Mouse (Mus musculus): ENCODE results near the gene Ypel2. TPM values are rescaled to one million over a fixed set of nuclear protein-coding genes. Genes with fewer than 3 reads are reported as not detected.

Ypel2 gene
- polyA plus RNA-seq, 1 experiment from 2014 or later: 10.6 TPM

DNA sequence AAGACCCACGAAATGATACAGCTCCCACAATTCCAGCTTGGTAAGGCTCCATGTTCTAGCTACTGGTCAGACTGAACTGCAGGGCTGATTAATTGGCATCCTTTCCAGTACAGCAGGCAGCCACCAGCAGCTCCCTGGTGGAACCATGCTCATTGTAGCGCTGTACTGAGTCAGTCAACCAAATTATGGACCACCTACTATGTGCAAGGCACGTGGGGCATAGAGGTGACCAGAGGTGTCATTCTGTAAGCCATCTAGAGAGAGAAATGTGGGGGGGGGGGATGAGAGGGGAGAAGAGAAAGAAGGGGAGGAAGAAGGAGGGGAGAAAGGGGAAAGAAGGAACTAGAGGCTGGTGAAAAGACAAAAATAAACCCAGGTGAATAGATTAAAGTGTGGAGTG lies 68.9 kb downstream of the Ypel2 start:
- H3K27ac ChIP-seq: no peak overlapping the region

GRCm38 (mm10) chr11:86923654-86924053 lies 69.9 kb downstream of the Ypel2 start:
- ATAC-seq (replicated peaks; ENCODE audit: low FRiP score, low read depth) (no peak), DNase-seq (ENCODE audit: low spot score) (no peak)
- WGBS: 53% methylated on average over 2 of the region's 2 CpGs
- TF ChIP-seq CTCF (IDR thresholded peaks at IDR 0.05; ENCODE audit: low read depth): no peak
- H3K9ac ChIP-seq (ENCODE audit: low read depth, low read length): no peak overlapping the region
- H3K27ac ChIP-seq: no peak overlapping the region
- no peak overlapping the region for H3K4me3 ChIP-seq (replicated peaks; ENCODE audit: low read depth, low read length)
- no peak overlapping the region for H3K4me2 ChIP-seq (ENCODE audit: low read length)
- no peaks in the 10 kb centered on the region for H3K4me1 ChIP-seq (replicated peaks; ENCODE audit: insufficient read depth, low read length)
- H3K27me3 ChIP-seq (ENCODE audit: insufficient read depth, low read length): no peaks in the 10 kb centered on the region
- H3K36me3 ChIP-seq (ENCODE audit: insufficient read depth, low read length): no peaks in the 10 kb centered on the region
- no peaks in the 10 kb centered on the region for H3K9me3 ChIP-seq (replicated peaks; ENCODE audit: low read length)

More for the DNA sequence above, 68.9 kb downstream of the Ypel2 start:
- Histone ChIP-seq H3K4me1 (replicated peaks; ENCODE audit: insufficient read depth, low read length) (no peaks in the 10 kb centered on the region), H3K4me3 (replicated peaks; ENCODE audit: low read depth, low read length) (no peak overlapping the region), H3K27me3 (ENCODE audit: insufficient read depth, low read length) (no peaks in the 10 kb centered on the region), H3K4me2 (ENCODE audit: low read length) (no peak overlapping the region), H3K36me3 (ENCODE audit: insufficient read depth, low read length) (no peaks in the 10 kb centered on the region), H3K9me3 (replicated peaks; ENCODE audit: low read length) (no peaks in the 10 kb centered on the region), H3K9ac (ENCODE audit: low read depth, low read length) (no peak overlapping the region)
- no peak for TF ChIP-seq CTCF (IDR thresholded peaks at IDR 0.05; ENCODE audit: low read depth)
- DNase-seq (ENCODE audit: low spot score) (no peak), ATAC-seq (replicated peaks; ENCODE audit: low FRiP score, low read depth) (no peak)
- 77% methylated on average over 3 of the region's 3 CpGs for WGBS

DNA sequence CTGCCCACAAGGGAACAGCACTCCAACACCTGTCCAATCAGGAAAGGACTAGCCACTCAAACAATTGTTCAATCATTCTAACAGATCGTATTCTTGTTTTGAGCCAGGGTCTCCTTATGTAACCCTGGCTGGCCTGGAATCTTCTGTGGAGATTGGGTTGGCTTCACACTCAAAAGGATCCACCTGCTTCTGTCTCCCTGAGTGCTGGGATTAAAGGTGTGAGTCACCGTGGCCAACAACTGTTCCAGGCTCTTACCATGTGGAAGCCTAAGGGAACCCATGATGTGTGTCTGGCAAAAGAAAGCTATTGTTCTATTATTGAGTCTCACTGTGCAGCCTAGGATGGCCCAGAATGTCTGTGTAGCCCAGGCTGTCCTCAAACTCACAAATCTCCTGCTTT lies 71.5 kb downstream of the Ypel2 start:
- no peak for ATAC-seq (replicated peaks; ENCODE audit: low FRiP score, low read depth)
- Histone ChIP-seq H3K4me3 (replicated peaks; ENCODE audit: low read depth, low read length) (no peak overlapping the region), H3K9me3 (replicated peaks; ENCODE audit: low read length) (no peaks in the 10 kb centered on the region), H3K4me2 (ENCODE audit: low read length) (no peak overlapping the region), H3K27me3 (ENCODE audit: insufficient read depth, low read length) (no peaks in the 10 kb centered on the region), H3K9ac (ENCODE audit: low read depth, low read length) (no peak overlapping the region), H3K27ac (no peak overlapping the region), H3K36me3 (ENCODE audit: insufficient read depth, low read length) (no peaks in the 10 kb centered on the region), H3K4me1 (replicated peaks; ENCODE audit: insufficient read depth, low read length) (no peaks in the 10 kb centered on the region)
- DNase-seq (ENCODE audit: low spot score): no peak
- WGBS: 83% methylated on average over 2 of the region's 2 CpGs
- no peak for TF ChIP-seq CTCF (IDR thresholded peaks at IDR 0.05; ENCODE audit: low read depth)

DNA sequence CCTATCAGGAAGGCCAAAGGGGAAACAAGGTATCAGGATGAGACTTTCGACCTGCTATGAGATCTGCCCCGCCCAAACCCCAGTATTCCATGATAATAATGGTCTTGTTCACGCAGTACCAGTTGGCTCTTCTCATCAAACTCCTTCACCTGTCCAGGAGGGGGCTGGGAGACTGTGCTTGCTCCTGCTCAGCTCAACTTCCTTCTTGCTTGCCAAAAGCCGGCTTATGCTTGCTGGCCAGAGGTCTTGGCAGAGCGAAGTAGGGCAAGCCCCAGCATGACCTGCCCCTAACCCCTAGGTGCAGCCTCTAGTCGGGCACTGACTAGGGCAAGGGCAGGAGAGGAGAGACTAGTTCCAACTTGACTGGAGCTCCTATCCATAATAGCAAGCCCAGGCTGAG lies 72.2 kb downstream of the Ypel2 start:
- Histone ChIP-seq H3K9ac (ENCODE audit: low read depth, low read length) (no peak overlapping the region), H3K4me2 (ENCODE audit: low read length) (no peak overlapping the region), H3K36me3 (ENCODE audit: insufficient read depth, low read length) (no peaks in the 10 kb centered on the region), H3K9me3 (replicated peaks; ENCODE audit: low read length) (no peaks in the 10 kb centered on the region), H3K27me3 (ENCODE audit: insufficient read depth, low read length) (no peaks in the 10 kb centered on the region), H3K4me1 (replicated peaks; ENCODE audit: insufficient read depth, low read length) (no peaks in the 10 kb centered on the region), H3K4me3 (replicated peaks; ENCODE audit: low read depth, low read length) (no peak overlapping the region), H3K27ac (no peak overlapping the region)
- WGBS: 82% methylated on average over 6 of the region's 6 CpGs
- ATAC-seq (replicated peaks; ENCODE audit: low FRiP score, low read depth) (no peak), DNase-seq (ENCODE audit: low spot score) (no peak)
- TF ChIP-seq CTCF (IDR thresholded peaks at IDR 0.05; ENCODE audit: low read depth): no peak

DNA sequence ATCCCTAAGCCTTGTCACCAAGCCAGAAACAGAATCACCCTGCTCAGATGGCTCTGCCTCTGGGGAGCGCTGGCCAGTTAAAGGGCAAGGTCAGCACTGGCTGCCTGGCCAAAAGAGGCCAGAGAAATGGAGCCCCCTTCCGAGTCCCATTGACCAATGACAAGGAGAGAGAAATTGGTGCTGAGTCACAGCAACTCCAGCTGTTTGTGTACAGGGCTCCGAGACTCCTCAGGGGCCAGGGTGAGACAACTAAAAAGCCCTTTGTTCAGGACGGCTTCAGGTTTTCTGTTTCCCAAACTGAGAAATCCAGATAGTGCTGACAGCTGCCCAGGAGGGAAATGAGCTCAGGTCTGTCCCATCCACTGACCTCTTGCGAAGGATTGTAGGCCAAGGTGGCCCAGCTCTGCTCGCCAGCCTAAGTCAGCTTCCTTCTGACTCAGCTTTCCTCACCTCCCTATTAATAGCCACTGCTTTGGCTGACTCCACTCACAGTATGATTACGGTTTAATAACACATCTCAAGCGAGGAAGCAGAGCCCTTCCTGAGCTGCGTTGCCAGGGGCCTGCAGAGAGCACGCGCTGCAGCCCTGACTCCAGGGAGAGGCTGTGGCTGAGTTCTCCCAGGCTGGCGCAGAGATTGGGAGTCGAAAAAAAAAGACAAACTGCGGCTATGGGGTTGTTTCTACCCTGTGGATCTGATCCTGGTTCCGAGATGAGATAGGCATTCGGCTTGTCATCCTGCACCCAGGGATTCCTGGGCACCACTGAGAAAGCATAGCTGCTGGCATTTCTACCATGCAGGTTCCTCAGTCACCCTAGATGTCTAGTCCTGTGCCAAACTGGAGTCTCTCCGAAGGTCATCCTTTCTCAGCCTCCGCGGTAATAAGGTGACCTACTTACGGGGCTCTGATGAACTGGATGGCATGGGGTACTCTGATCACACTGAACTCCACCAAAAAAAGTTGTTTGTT lies 73.1 kb downstream of the Ypel2 start:
- no peak overlapping the region for H3K4me3 ChIP-seq (replicated peaks; ENCODE audit: low read depth, low read length)
- 63% methylated on average over 20 of the region's 20 CpGs for WGBS
- no peaks in the 10 kb centered on the region for H3K9me3 ChIP-seq (replicated peaks; ENCODE audit: low read length)
- peak overlapping the region; percentile 25; the same call in 1 of the 2 replicates for H3K27ac ChIP-seq
- no peaks in the 10 kb centered on the region for H3K4me1 ChIP-seq (replicated peaks; ENCODE audit: insufficient read depth, low read length)
- DNase-seq (ENCODE audit: low spot score) (peak; percentile 22), ATAC-seq (replicated peaks; ENCODE audit: low FRiP score, low read depth) (no peak)
- no peak for TF ChIP-seq CTCF (IDR thresholded peaks at IDR 0.05; ENCODE audit: low read depth)
- no peaks in the 10 kb centered on the region for H3K27me3 ChIP-seq (ENCODE audit: insufficient read depth, low read length)
- H3K36me3 ChIP-seq (ENCODE audit: insufficient read depth, low read length): no peaks in the 10 kb centered on the region
- no peak overlapping the region for H3K9ac ChIP-seq (ENCODE audit: low read depth, low read length)
- H3K4me2 ChIP-seq (ENCODE audit: low read length): no peak overlapping the region

DNA sequence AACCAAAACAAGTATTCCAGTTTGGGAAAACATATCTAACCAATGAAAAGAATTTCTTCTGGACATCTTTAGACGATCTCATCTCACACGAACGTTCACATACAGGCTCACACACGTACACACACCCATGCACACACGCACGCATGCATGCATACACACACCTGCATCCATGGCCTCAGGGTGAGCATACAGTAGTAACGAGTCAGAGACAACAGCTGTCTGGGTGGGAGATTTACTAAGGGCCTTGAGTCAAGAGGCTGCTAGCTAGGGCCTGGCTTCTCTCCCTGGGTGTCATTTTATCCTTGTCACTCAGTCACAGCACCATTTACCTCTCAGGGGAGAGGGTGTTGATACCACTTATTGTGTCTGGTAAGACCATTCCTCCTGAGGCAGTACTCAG lies 74.0 kb downstream of the Ypel2 start:
- Histone ChIP-seq H3K27ac (no peak overlapping the region), H3K9me3 (replicated peaks; ENCODE audit: low read length) (no peaks in the 10 kb centered on the region), H3K27me3 (ENCODE audit: insufficient read depth, low read length) (no peaks in the 10 kb centered on the region), H3K4me2 (ENCODE audit: low read length) (no peak overlapping the region), H3K9ac (ENCODE audit: low read depth, low read length) (no peak overlapping the region), H3K4me1 (replicated peaks; ENCODE audit: insufficient read depth, low read length) (no peaks in the 10 kb centered on the region), H3K4me3 (replicated peaks; ENCODE audit: low read depth, low read length) (no peak overlapping the region), H3K36me3 (ENCODE audit: insufficient read depth, low read length) (no peaks in the 10 kb centered on the region)
- TF ChIP-seq CTCF (IDR thresholded peaks at IDR 0.05; ENCODE audit: low read depth): no peak
- DNase-seq (ENCODE audit: low spot score) (no peak), ATAC-seq (replicated peaks; ENCODE audit: low FRiP score, low read depth) (no peak)
- WGBS: 87% methylated on average over 7 of the region's 7 CpGs
